Mouse (Mus musculus) lung, embryonic 16.5 days (tissue): Measurements from ENCODE around the gene Olfr739. TPM values are rescaled to one million over a fixed set of nuclear protein-coding genes. Genes with fewer than 3 reads are reported as not detected.

Experiments
- ATAC-seq: fragments of 200-750 bp; cut with Nextera tagmentation; 2 replicates; pipeline ENCODE4 v1.8.0; 2017; ENCODE audit warnings: low read depth, mild to moderate bottlenecking, moderate library complexity
- H3K27ac ChIP-seq: fragments of 300-500 bp; sonication (generic); 2 replicates; pipeline ENCODE4 v1.5.1; 2014; ENCODE audit warnings: mild to moderate bottlenecking, control low read depth, low read length
- H3K27me3 ChIP-seq: fragments of 300-500 bp; sonication (generic); 2 replicates; pipeline ENCODE4 v1.6.1; 2014; ENCODE audit warnings: low read depth, low read length, mixed read lengths; ENCODE audit not compliant: control insufficient read depth, insufficient read depth
- H3K36me3 ChIP-seq: fragments of 300-500 bp; sonication (generic); 2 replicates; pipeline ENCODE4 v1.6.1; 2014; ENCODE audit warnings: low read length; ENCODE audit not compliant: control insufficient read depth, insufficient read depth
- H3K4me1 ChIP-seq: fragments of 300-500 bp; sonication (generic); replicated peaks from 2 replicates; pipeline ENCODE4 v1.6.1; 2014; ENCODE audit warnings: low read length, mixed read lengths; ENCODE audit not compliant: control insufficient read depth, insufficient read depth
- H3K4me2 ChIP-seq: fragments of 300-500 bp; sonication (generic); 2 replicates; pipeline ENCODE4 v1.6.1; 2014; ENCODE audit warnings: low read depth, low read length, control low read depth
- H3K4me3 ChIP-seq: fragments of 300-500 bp; sonication (generic); 2 replicates; pipeline ENCODE4 v1.5.1; 2014; ENCODE audit warnings: mild to moderate bottlenecking, low read length, control low read depth
- H3K9ac ChIP-seq: fragments of 300-500 bp; sonication (generic); 2 replicates; pipeline ENCODE4 v1.6.1; 2014; ENCODE audit warnings: low read length, control low read depth
- H3K9me3 ChIP-seq: fragments of 300-500 bp; sonication (generic); 2 replicates; pipeline ENCODE4 v1.6.1; 2016; ENCODE audit warnings: low read length; ENCODE audit not compliant: control insufficient read depth
- WGBS: fragments of 180-500 bp; shearing (Covaris S2); extraction: QIAGEN DNeasy Blood & Tissue Kit; methylation state at CpG from one replicate; pipeline ENCODE4 v1.1.7; 2014; 5-methylcytosine and 5-hydroxymethylcytosine counted together
- polyA plus RNA-seq: library from polyadenylated mRNA; unstranded; fragments of >200 nt; fragmentation: Nextera tagmentation; extraction: Ambion mirVana; gene quantifications from 2 replicates; pipeline ENCODE4 v1.2.1, GENCODE M21; 2015

Olfr739 gene
- not detected in 2 replicates for polyA plus RNA-seq

DNA sequence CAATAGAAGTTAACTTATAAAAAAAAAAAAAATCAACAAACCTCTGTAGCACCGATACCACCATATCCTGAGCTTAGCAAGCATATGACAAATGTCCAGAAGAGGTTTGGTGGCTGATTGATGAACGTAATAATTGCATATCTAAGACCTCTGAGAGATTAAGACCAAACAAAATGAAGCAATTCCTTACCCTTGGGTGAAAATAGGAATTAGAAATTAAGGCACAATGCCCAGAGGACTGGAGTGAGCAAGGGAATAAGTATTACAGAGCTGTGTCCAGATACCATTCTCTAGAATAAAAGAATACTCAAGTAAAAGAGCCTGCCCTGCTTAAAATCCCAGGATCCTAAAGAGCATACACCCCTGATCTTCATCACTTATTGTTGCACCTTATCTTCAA, at the start of gene Olfr739:
TSS of gene Olfr739 (plus strand) at position 301 of the 400 bp plus-strand sequence.
- H3K9ac ChIP-seq = no peak within 1 kb of the TSS
- 57% methylated on average over 2 of the region's 2 CpGs for WGBS
- no peaks in the 10 kb centered on the region for H3K9me3 ChIP-seq
- H3K36me3 ChIP-seq = no peaks in the 10 kb centered on the region
- ATAC-seq = no peak
- no peak within 1 kb of the TSS for H3K4me3 ChIP-seq
- H3K27me3 ChIP-seq = no peaks in the 10 kb centered on the region
- H3K4me1 ChIP-seq = no peaks in the 10 kb centered on the region
- no peak within 1 kb of the TSS for H3K27ac ChIP-seq
- H3K4me2 ChIP-seq = no peak within 1 kb of the TSS

GRCm38 (mm10) chr14:50380863-50381262, 37.6 kb upstream of the Olfr739 start, which contains the start of gene Olfr736:
Gene Olfr736, plus strand, starts transcription at chr14:50381163.
- no peaks in the 10 kb centered on the region for H3K4me1 ChIP-seq
- H3K27ac ChIP-seq = no peak within 1 kb of the TSS
- no peak within 1 kb of the TSS for H3K4me2 ChIP-seq
- H3K9ac ChIP-seq = no peak within 1 kb of the TSS
- 60% methylated on average over 2 of the region's 2 CpGs for WGBS
- no peaks in the 10 kb centered on the region for H3K27me3 ChIP-seq
- H3K36me3 ChIP-seq = no peaks in the 10 kb centered on the region
- ATAC-seq = no peak
- H3K9me3 ChIP-seq = no peaks in the 10 kb centered on the region
- no peak within 1 kb of the TSS for H3K4me3 ChIP-seq

DNA sequence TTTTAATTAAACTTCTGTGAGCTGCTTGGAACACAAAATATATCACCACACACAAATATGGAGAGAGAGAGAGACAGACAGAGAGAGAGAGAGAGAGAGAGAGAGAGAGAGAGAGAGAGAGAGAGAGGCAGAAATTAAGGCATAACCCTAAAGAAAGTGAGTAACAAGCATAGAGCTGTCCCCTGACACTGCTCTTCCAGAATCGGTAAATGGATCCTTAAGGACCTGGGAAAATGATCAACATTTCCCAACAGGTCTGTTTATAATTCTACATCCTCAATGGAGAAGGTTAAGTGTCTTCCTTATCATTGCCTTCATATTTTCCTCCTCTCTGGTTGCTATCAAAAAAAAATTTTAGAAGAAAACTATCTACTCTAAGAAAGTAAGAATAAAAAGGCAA, 11.2 kb upstream of the Olfr739 start, which contains the start of gene Olfr738:
TSS of gene Olfr738 (plus strand) at position 301 of the 400 bp plus-strand sequence.
- no peak for ATAC-seq
- 58% methylated on average over 1 of the region's 1 CpGs for WGBS
- Histone ChIP-seq H3K4me3 (no peak within 1 kb of the TSS), H3K36me3 (no peaks in the 10 kb centered on the region), H3K9me3 (no peaks in the 10 kb centered on the region), H3K4me1 (no peaks in the 10 kb centered on the region), H3K4me2 (no peak within 1 kb of the TSS), H3K27me3 (no peaks in the 10 kb centered on the region), H3K27ac (no peak within 1 kb of the TSS), H3K9ac (no peak within 1 kb of the TSS)

DNA sequence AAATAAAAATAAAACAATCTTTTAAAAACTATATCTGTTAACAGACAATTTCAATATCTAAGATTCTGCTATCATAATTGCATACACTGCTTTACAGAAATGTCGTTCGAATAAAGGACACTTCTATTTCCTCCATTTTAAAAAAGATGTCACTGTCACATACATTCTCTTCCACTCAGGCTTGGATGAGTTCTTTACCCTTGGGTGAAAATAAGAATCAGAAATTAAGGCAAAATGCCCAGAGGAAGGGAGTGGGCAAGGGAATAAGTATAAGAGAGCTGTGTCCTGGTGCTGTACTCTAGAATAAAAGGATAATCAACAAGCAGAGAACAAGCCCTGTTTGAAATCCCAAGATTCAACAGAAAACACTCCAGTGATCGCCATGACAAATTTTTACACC, 26.8 kb downstream of the Olfr739 start, which contains the start of gene Olfr740:
TSS of gene Olfr740 (plus strand) at position 301 of the 400 bp plus-strand sequence.
- Histone ChIP-seq H3K27ac (no peak within 1 kb of the TSS), H3K4me1 (no peaks in the 10 kb centered on the region), H3K4me3 (no peak within 1 kb of the TSS), H3K36me3 (no peaks in the 10 kb centered on the region), H3K27me3 (no peaks in the 10 kb centered on the region), H3K9ac (no peak within 1 kb of the TSS), H3K4me2 (no peak within 1 kb of the TSS), H3K9me3 (no peaks in the 10 kb centered on the region)
- 78% methylated on average over 3 of the region's 3 CpGs for WGBS
- no peak for ATAC-seq

GRCm38 (mm10) chr14:50472438-50472837, 54.0 kb downstream of the Olfr739 start, which contains the start of gene Olfr741:
Gene Olfr741, plus strand, starts transcription at chr14:50472738.
- ATAC-seq = no peak
- 64% methylated on average over 2 of the region's 2 CpGs for WGBS

More at GRCm38 (mm10) chr14:50472438-50472837, 54.0 kb downstream of the Olfr739 start, which contains the start of gene Olfr741:
- H3K4me1 ChIP-seq = no peaks in the 10 kb centered on the region
- no peak within 1 kb of the TSS for H3K9ac ChIP-seq
- H3K36me3 ChIP-seq = no peaks in the 10 kb centered on the region
- no peak within 1 kb of the TSS for H3K27ac ChIP-seq
- H3K4me3 ChIP-seq = no peak within 1 kb of the TSS
- H3K9me3 ChIP-seq = no peaks in the 10 kb centered on the region
- H3K27me3 ChIP-seq = no peaks in the 10 kb centered on the region
- H3K4me2 ChIP-seq = no peak within 1 kb of the TSS

Other genes starting within 250 kb of the Olfr739 start
- gene Olfr730, start 230.4 kb upstream of the Olfr739 start, polyA plus RNA-seq = not detected in 2 replicates
- gene Olfr731, start 176.8 kb upstream of the Olfr739 start, polyA plus RNA-seq = not detected in 2 replicates
- gene Olfr732, start 134.4 kb upstream of the Olfr739 start, polyA plus RNA-seq = not detected in 2 replicates
- gene Olfr733, start 117.1 kb upstream of the Olfr739 start, polyA plus RNA-seq = not detected in 2 replicates
- not detected in 2 replicates for gene Olfr734, start 91.9 kb upstream of the Olfr739 start, polyA plus RNA-seq
- not detected in 2 replicates for gene Olfr735, start 69.8 kb upstream of the Olfr739 start, polyA plus RNA-seq
- not detected in 2 replicates for gene Tlr11, start 60.7 kb upstream of the Olfr739 start, polyA plus RNA-seq
- gene Olfr736, start 37.5 kb upstream of the Olfr739 start, polyA plus RNA-seq = not detected in 2 replicates
- not detected in 2 replicates for gene Olfr738, start 11.1 kb upstream of the Olfr739 start, polyA plus RNA-seq
- not detected in 2 replicates for gene Olfr740, start 26.9 kb downstream of the Olfr739 start, polyA plus RNA-seq
- gene Olfr741, start 54.1 kb downstream of the Olfr739 start, polyA plus RNA-seq = not detected in 2 replicates
- gene Olfr742, start 85.0 kb downstream of the Olfr739 start, polyA plus RNA-seq = not detected in 2 replicates
- not detected in 2 replicates for gene Olfr743, start 103.2 kb downstream of the Olfr739 start, polyA plus RNA-seq
- gene Olfr744, start 196.3 kb downstream of the Olfr739 start, polyA plus RNA-seq = not detected in 2 replicates
- not detected in 2 replicates for gene Olfr745, start 220.8 kb downstream of the Olfr739 start, polyA plus RNA-seq
- gene Olfr746, start 228.5 kb downstream of the Olfr739 start, polyA plus RNA-seq = not detected in 2 replicates